Mouse (Mus musculus): ENCODE results near the gene Kif13a. TPM values are rescaled to one million over a fixed set of nuclear protein-coding genes. Genes with fewer than 3 reads are reported as not detected.
A peak's percentile ranks its signal among the peaks of the same experiment; 100 is the strongest.

Gene Kif13a
- polyA plus RNA-seq, 1 experiment from 2014 or later, result 15.3 TPM

GRCm38 (mm10) chr13:46726288-46727037, 203.2 kb downstream of the Kif13a start:
- no peak for DNase-seq (ENCODE audit: low spot score)
- H3K27ac ChIP-seq, result peak overlapping the region; percentile 97
- WGBS, result under 1% methylated on average over 30 of the region's 30 CpGs

GRCm38 (mm10) chr13:46725227-46725626, 204.4 kb downstream of the Kif13a start:
- Histone ChIP-seq H3K36me3 (no peaks in the 10 kb centered on the region), H3K9me3 (no peaks in the 10 kb centered on the region), H3K27ac (no peak overlapping the region), H3K4me3 (peak overlapping the region; percentile 99), H3K27me3 (ENCODE audit: insufficient read depth, poor library complexity, severe bottlenecking) (no peaks in the 10 kb centered on the region), H3K4me1 (replicated peaks) (peaks cover 23% of the 10 kb centered on the region)
- WGBS, result 41% methylated on average over 2 of the region's 2 CpGs
- DNase-seq (ENCODE audit: low spot score), result no peak

More at GRCm38 (mm10) chr13:46726288-46727037, 203.2 kb downstream of the Kif13a start:
- Histone ChIP-seq H3K36me3 (no peaks in the 10 kb centered on the region), H3K4me3 (peak overlapping the region; percentile 99), H3K4me1 (replicated peaks) (peaks cover 23% of the 10 kb centered on the region), H3K9me3 (no peaks in the 10 kb centered on the region), H3K27me3 (ENCODE audit: insufficient read depth, poor library complexity, severe bottlenecking) (no peaks in the 10 kb centered on the region)

GRCm38 (mm10) chr13:46724371-46724770, 205.3 kb downstream of the Kif13a start:
- Histone ChIP-seq H3K27ac (no peak overlapping the region), H3K4me1 (replicated peaks) (peaks cover 23% of the 10 kb centered on the region), H3K27me3 (ENCODE audit: insufficient read depth, poor library complexity, severe bottlenecking) (no peaks in the 10 kb centered on the region), H3K4me3 (0 out of 2 replicates have a peak overlapping the region, but pooled peaks have one; percentile 99), H3K36me3 (peaks cover 4% of the 10 kb centered on the region; the same call in 1 of the 2 replicates), H3K9me3 (no peaks in the 10 kb centered on the region)
- DNase-seq (ENCODE audit: low spot score), result no peak

GRCm38 (mm10) chr13:46721009-46721408, 208.7 kb downstream of the Kif13a start:
- no peak for DNase-seq (ENCODE audit: low spot score)
- Histone ChIP-seq H3K36me3 (peaks cover 20% of the 10 kb centered on the region), H3K9me3 (no peaks in the 10 kb centered on the region), H3K27me3 (ENCODE audit: insufficient read depth, poor library complexity, severe bottlenecking) (no peaks in the 10 kb centered on the region), H3K4me1 (replicated peaks) (peaks cover 18% of the 10 kb centered on the region), H3K27ac (no peak overlapping the region), H3K4me3 (no peak overlapping the region)

DNA sequence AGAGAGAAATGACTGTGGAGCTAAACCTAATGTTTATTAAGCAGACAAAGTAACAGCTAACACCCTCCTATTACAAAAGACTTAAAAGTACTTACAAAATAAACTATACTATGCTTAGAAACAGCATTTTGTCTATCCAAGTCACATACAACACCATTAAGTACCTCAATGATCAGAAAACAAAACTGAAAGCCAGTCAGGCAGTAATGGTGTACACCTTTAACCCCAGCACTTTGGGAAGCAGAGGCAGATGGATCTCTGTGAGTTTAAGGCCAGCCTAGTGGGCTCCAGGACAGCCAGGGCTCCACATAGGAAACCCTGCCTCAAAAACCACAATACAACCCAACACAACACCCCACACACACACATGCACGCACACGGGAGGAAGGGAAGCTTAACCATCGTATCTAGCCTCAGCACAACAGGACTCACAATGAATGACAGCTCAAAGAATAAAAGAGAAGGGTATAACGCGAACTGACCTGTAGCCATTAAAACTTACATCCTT, 210.7 kb downstream of the Kif13a start:
- Histone ChIP-seq H3K36me3 (peaks cover 38% of the 10 kb centered on the region), H3K27ac (no peak overlapping the region), H3K9me3 (no peaks in the 10 kb centered on the region), H3K4me1 (replicated peaks) (no peaks in the 10 kb centered on the region), H3K4me3 (no peak overlapping the region), H3K27me3 (ENCODE audit: insufficient read depth, poor library complexity, severe bottlenecking) (no peaks in the 10 kb centered on the region)
- WGBS, result 87% methylated on average over 5 of the region's 5 CpGs
- DNase-seq (ENCODE audit: low spot score), result no peak

- peaks cover 66% of the 10 kb centered on the region for H3K36me3 ChIP-seq
- H3K9me3 ChIP-seq, result no peaks in the 10 kb centered on the region
- no peak overlapping the region for H3K4me3 ChIP-seq
- H3K27me3 ChIP-seq (ENCODE audit: insufficient read depth, poor library complexity, severe bottlenecking), result no peaks in the 10 kb centered on the region
- H3K27ac ChIP-seq, result no peak overlapping the region
- no peak for DNase-seq (ENCODE audit: low spot score)
- no peaks in the 10 kb centered on the region for H3K4me1 ChIP-seq (replicated peaks)
- WGBS, result 76% methylated on average over 3 of the region's 3 CpGs
Observed at GRCm38 (mm10) chr13:46715976-46716639, 213.6 kb downstream of the Kif13a start.

DNA sequence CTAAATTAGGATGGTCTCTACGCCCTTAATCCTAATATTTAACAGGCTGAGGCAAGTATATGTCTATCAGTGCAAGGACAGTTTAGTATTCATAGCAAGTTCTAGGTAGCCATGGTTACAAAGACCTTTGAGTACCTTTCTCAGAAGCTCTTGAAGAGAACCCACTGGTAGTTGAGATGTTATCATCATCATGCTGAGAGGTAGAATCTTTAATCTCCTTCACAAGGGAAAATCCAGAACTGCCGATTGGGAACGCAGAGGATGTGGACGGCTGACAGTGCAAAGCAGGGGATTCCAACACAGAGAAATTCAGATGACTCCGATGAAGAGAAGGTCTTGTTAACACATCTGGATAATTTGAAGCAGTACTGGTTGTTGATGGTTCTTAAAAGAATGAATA, 216.2 kb downstream of the Kif13a start:
- Histone ChIP-seq H3K9me3 (no peaks in the 10 kb centered on the region), H3K4me1 (replicated peaks) (no peaks in the 10 kb centered on the region), H3K27me3 (ENCODE audit: insufficient read depth, poor library complexity, severe bottlenecking) (no peaks in the 10 kb centered on the region), H3K36me3 (peaks cover 84% of the 10 kb centered on the region), H3K27ac (no peak overlapping the region), H3K4me3 (no peak overlapping the region)
- DNase-seq (ENCODE audit: low spot score), result no peak
- WGBS, result 96% methylated on average over 5 of the region's 5 CpGs

DNA sequence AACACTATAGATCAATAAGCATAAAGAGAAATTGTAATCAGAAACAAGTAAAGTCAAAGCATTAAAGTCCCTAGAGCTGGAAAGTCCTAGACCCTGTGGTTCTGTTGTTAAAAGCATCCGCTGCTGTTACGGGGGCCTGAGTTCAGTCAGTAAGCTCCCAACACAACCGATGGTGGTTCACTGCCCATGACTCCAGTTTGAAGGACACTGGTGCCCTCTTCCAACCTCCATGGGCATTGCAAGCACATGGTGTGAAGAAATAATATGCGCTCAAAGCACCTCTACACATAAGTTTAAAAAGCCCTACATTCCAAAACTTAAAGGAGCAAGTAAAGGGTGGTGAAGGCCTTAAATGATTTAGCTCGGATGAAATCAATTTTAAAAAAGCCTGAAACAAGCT, 226.5 kb downstream of the Kif13a start:
- H3K9me3 ChIP-seq, result no peaks in the 10 kb centered on the region
- H3K4me3 ChIP-seq, result no peak overlapping the region
- H3K27me3 ChIP-seq (ENCODE audit: insufficient read depth, poor library complexity, severe bottlenecking), result no peaks in the 10 kb centered on the region
- DNase-seq (ENCODE audit: low spot score), result no peak
- WGBS, result 91% methylated on average over 5 of the region's 5 CpGs
- H3K27ac ChIP-seq, result no peak overlapping the region
- H3K4me1 ChIP-seq (replicated peaks), result no peaks in the 10 kb centered on the region
- peaks cover 89% of the 10 kb centered on the region for H3K36me3 ChIP-seq

DNA sequence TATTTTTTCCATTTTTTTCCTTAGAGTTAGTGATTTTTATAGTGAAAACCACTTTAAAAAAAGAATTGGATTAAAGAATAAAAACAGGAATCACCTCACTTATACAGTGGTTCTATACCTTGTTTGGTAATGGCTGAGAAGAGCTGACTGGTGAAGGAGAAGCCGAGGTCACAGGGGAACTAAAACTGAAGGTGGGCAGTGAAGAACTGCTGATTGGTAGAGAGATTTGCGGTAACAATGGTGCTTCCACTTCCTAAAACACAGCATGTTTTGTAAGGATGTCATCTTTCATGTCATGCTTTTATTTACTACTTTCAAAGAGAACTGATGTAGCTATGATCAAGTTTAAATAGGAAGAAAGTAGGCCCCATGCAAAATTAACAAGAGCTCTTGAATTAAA, 228.2 kb downstream of the Kif13a start:
- WGBS, result 89% methylated on average over 2 of the region's 2 CpGs
- Histone ChIP-seq H3K36me3 (peaks cover 90% of the 10 kb centered on the region), H3K4me3 (no peak overlapping the region), H3K27me3 (ENCODE audit: insufficient read depth, poor library complexity, severe bottlenecking) (no peaks in the 10 kb centered on the region), H3K4me1 (replicated peaks) (no peaks in the 10 kb centered on the region), H3K27ac (no peak overlapping the region), H3K9me3 (no peaks in the 10 kb centered on the region)
- DNase-seq (ENCODE audit: low spot score), result no peak

GRCm38 (mm10) chr13:46699372-46699771, 230.3 kb downstream of the Kif13a start:
- Histone ChIP-seq H3K9me3 (no peaks in the 10 kb centered on the region), H3K4me1 (replicated peaks) (no peaks in the 10 kb centered on the region), H3K27ac (no peak overlapping the region), H3K36me3 (peaks cover 91% of the 10 kb centered on the region), H3K4me3 (no peak overlapping the region), H3K27me3 (ENCODE audit: insufficient read depth, poor library complexity, severe bottlenecking) (no peaks in the 10 kb centered on the region)
- no peak for DNase-seq (ENCODE audit: low spot score)
- 95% methylated on average over 1 of the region's 1 CpGs for WGBS

Other genes with a start within 250 kb of the Kif13a start
- 25.6 and 31.1 TPM in 2 replicates for gene Nup153, start 201.9 kb downstream of the Kif13a start, polyA plus RNA-seq (2016; fragmentation: Nextera tagmentation; extraction: Ambion mirVana)
- gene Nhlrc1, start 85.0 kb upstream of the Kif13a start, polyA plus RNA-seq (2016; fragmentation: Nextera tagmentation; extraction: Ambion mirVana), result 3.4 and 5.4 TPM in 2 replicates
- gene Kdm1b, start 113.6 kb upstream of the Kif13a start, polyA plus RNA-seq (2016; fragmentation: Nextera tagmentation; extraction: Ambion mirVana), result 15.2 and 16.3 TPM in 2 replicates
- gene Tpmt, start 114.9 kb upstream of the Kif13a start, polyA plus RNA-seq (2016; fragmentation: Nextera tagmentation; extraction: Ambion mirVana), result 36.1 and 40.9 TPM in 2 replicates
- 222 and 348 TPM in 2 replicates for gene Dek, start 176.3 kb upstream of the Kif13a start, polyA plus RNA-seq (2016; fragmentation: Nextera tagmentation; extraction: Ambion mirVana)
- gene Rnf144b, start 192.8 kb upstream of the Kif13a start, polyA plus RNA-seq (2016; fragmentation: Nextera tagmentation; extraction: Ambion mirVana), result 0.46 and 0.82 TPM in 2 replicates

Data from hindbrain, embryonic 10.5 days (tissue).